Mouse (Mus musculus): ENCODE data around the gene Slc25a12.
A peak's percentile ranks its signal among the peaks of the same experiment; 100 is the strongest.

Slc25a12 gene

DNA sequence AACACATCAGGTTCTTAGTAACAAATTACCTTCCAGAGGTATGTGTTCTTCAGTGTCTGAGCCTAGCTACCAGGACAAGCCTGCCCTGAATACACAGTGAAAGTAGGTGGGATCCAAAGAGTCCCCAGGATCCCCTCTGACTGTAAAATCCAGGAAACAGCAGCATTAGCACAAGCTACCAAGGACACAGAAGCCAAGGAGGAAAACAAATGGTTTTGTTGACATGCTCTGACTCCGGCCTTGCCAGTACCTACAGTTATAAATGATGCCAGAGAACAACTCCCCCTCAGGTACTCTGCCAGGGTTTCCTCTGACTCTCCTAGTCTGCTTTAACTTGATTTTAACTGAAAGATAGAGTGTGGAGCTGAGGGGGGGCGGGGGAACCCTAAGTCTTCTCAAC lies 18.0 kb downstream of the Slc25a12 start:
- DNase-seq: no peak

DNA sequence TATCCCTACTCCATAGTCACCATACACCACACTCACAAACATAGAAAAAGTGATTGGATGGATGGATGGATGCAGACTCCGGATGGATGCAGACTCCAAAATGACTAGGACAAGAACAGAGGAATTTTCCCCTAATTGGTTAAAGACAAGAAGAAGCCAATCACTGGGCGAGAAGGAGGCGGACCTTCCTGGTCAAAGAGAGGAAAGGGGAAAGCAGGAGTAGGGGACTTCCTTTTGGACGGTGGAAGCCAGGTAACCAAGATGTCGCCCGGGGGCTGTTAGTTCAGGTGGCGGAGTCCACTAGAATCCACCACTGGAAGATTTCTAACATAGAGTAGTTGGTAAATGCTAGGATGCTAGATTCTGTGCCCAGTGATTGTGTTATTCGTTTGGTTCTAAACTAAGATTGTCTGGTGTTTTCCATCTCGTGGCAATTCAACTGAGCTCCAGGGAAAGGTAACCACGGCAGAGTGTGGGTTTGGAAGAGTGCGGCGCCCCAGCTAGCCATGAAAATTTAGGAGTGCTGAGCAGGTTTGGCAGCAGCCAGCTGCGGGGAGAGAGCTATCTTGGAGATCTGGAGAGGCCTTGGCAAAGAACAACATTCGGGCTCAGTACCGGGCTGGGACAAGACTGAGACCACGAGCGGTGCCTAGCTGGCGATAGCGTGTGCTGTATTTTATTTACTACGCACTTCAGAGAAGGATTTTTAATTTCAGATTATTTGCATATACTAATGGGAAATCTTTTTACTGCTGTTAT lies 19.6 kb downstream of the Slc25a12 start:
- DNase-seq: no peak

DNA sequence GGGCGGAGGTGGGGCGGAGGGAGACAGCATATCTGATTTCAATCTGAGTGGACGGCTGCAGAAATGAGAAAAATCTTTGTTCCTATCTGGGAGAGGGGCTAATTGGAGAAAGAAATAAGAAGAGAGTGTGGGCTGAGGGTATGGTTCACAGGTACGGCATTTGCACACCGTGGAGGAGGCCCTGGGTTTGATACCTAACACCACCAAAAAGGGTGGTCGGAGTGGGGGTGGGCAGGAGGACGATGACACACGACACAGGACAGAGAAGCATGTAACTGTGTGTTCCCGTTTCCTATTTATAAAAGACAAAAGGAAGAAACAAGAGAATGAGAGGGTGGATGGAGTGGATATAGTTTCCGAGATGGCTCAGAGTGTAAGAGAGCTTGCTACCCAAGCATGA lies 20.4 kb downstream of the Slc25a12 start:
- DNase-seq: no peak

DNA sequence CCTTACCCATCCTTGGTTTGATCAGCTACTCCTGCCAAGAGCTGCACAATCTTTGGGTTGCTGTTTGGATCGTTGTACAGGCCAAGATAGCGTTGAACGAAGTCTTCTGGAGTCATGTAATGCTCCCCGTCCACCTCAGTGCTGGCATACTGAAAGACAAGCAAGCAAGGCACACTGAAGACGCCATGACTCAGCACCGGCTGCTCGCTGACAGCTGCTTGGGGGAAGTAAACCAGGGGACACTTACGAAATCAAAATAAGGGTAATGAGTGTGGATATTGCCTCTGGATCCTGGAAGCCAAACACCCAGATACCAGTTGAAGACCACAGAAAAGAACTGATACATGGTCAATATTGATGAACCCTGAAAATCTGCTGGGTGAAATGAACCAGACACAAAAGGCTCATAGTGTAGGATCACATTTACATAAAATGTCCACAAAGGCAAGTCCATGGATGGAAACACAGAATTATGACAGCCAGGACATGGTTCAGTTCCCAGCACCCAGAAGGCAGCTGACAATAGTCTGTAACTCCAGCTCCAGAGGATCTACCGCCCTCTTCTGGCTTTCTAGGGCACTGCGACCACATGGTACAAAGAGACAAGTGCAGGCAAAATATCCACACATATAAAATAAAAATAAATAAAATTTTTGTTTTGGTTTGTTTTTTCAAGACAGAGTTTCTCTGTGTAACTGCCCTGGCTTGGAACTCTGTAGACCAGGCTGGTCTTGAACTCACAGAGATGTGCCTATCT lies 23.5 kb downstream of the Slc25a12 start:
- no peak for DNase-seq

DNA sequence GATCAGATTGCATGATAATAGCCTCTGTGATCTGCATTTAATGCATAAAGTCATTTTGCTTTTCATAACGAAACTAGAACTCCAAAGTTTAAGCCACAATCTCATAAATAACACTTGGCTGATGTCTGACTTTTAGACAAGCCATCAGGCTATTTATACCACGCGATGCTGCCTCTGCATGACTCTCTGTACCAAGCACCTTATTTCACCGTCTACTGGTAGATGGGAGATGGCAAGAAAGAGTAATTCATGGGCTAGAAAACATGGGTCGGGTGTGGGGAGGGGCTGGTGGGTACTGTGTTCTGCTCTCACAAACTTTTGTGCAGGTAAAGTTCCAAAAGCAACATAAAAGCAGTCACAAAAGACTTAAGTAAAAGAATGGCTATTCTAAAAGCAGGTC lies 27.4 kb downstream of the Slc25a12 start:
- DNase-seq: no peak

DNA sequence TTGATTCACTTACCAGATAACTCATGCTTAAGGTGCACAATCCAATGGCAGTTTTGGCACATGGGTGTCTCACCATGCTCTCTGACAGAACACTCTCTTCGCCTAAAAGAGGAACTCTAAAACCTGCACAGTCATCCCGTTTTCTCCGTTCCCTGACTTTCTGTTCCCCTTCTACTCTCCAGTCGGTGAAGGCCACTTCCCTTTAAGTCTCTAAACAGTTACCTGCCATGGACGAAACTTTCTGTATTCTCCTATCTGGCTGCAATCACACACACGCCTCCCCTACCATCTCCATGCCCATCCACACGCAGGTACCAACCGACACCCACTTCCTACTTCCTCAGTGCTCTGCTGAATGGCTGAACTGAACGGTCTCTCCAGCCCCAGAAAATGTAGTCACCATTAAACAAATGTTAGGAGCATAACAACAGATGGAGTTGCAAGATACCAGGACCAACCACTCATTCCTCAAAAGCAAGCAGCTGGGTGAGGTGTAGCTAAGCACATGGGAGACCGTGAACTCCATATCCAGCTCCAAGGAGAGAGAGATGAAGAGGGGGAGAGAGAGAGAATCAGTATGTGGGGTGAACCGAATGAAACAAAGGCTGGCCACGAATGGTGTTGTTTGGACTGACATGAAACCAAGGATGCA lies 29.3 kb downstream of the Slc25a12 start:
- DNase-seq: no peak

DNA sequence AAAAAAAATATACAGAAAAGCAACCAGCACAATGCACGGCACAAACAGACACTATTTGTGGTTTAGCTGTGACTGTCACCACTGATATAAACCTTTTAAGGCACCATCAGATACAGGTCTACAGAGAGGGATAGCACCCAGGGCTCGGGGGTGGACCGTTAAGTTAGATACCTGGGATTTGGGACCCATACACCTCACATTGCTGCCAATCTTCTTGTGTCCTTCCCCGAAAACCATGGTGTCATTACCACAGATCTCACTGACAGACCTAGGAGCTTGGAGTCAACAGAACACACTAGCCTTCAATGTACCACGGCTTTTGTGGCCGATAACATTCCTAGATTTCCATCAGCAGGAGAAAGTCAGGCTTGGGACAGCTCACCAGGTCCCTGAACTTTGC lies 30.9 kb downstream of the Slc25a12 start:
- DNase-seq: no peak

DNA sequence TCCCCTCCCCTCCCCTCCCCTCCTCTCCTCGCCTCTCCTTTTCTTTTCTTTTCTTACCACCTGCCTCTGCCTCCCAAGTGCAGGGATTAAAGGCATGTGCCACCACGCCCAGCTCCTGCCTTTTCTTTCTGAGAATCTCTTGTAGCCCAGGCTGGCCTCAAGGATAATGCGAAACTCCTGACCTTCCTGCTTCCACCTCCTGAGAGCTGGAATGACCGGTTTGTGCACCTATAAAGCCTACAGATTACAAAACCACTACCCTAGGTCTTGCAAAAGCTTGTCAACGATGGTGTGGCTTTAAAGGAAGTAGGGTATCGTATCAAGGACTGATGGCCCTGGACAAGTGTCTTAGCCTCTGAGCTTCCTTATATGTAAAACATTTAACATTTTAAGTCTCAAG lies 31.3 kb downstream of the Slc25a12 start:
- no peak for DNase-seq

DNA sequence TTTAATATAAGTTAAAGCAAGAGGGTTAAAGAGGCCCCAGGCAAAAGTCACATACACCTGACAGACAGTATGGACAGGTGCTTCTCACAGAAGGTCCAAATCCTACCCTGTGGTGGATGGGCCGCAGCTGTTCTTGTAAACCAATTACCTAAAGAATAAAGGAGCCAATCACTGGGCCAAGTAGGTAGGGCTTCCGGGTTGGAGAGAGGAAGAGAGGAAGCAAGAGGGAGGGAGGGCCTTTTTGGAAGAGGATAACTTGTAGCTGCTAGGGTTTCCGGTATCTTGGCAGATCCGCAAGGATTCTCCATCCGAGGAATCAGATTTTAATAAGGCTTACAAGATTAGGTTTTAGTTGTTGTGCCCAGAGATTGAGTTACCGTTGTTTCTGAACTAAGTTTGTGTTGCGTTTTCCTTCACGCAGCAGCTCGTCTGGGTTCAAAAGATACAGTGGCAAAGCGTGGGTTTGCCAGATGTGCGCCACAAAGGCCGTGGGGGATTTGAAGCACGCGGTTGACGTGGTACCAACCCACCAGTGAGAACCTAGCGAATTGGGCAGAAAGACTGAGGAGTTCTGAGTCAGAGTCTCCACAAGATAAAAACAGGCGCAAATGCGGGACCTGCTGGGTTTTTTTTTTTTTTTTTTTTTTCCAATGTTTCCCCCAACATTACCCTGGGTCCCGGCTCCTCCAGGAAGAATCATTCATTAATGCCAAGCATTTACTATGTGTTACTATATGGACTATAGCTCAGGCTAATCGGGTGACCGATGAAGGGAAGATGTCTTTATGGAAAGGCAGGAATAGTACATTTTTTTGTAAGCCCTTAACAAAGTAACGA lies 33.3 kb downstream of the Slc25a12 start:
- no peak for DNase-seq

DNA sequence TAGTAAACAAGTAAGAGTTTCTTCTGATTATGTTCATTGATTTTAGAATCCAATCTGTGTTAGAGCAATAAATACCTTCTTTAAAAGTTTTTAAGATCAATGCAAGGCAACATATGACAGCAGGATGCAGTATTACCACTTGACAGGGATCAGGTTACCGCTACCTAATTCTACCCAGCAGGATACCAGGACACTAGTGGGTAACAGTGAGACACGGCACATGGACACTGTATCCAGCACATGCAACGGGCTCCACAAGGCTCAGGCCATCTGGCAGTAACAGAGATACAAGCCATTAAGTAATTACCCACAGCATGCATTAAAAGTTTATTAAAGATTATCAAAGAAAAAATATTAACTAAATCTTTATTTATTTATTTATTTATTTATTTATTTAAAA lies 37.8 kb downstream of the Slc25a12 start:
- DNase-seq: no peak

DNA sequence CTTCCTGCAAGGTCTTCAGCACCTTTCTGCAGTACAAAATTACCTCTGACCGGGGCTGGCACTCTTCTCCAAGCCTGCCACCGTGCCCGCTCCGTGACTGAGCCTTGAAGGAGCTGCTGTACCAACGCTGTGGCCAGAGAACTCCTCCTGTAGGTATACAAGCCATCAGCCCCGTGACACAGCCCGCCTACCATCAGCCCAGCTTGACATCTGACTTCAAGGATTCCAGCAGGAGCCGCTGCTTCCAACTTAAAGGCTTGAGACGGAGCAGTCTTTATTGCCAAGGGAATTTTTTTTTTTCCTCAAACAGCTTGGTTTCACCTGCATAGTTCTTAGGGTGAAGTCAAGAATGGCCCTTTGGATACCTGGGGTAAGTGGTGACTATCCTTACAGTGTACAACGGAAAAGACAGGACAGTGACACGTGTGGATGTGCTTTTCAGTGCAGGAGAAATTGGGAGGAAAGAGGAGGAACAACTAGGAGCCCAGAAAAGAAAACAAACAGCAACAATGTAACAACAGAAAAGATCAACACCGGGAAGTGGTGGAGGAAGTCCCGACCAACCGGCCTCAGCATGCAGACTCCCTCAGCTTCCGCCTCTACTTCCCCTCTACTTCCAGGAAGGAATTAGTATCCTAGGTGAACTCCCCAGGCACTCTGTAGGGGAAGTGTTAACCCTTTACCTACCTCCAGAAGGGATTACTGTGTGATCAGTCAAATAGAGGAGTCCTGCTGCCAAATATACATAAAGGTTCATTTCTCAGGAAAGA lies 39.0 kb downstream of the Slc25a12 start:
- no peak for DNase-seq

DNA sequence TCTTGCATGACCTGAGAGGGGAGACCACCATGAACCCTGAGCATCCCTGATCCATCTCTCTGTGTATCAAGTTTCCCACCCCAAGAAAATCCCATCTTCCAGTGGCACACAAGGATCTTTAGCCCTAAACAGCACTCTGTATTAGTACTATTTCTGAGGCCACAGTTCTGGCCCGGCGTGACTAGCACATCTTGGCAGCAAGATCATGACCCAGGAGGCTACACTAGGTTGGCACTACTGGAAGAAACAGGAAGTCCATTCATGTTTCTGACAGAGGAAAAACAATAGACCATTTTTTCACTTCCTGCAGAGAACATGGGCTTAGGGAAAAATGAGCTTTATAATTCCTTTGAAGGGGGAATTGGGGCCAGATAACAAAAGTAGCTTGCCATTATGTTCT lies 39.8 kb downstream of the Slc25a12 start:
- no peak for DNase-seq

DNA sequence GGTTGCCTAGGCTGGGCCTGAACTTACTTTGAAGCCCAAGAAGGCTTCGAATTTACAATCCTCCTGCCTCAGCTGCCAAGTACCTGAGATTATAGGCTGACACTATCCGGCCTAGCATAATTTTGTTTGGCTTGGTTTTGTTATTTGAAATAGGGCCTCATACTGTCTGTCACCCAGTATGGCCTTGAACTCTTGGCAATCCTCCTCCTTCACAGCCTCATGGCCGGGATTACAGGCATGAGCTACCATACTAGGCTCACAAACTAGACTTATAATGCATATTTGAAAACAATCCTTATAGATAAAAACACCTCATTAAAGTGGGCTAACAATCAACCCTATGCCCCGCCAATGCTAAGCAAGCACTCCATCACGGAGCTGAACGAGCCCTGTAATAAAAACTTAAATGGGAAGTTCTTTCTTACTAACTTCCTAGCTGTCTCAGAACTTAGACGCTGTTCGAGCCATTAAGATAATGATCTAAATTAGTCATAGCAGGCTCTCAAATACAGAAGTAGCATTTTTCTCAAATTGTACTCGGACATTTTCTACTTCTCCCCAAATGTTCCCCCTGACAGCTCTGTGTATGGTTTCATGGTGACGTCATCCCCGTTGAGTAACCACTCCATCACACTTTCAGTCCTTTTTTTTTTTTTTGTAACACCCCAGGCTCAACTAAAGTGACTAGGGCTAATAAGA lies 40.6 kb downstream of the Slc25a12 start:
- DNase-seq: no peak

DNA sequence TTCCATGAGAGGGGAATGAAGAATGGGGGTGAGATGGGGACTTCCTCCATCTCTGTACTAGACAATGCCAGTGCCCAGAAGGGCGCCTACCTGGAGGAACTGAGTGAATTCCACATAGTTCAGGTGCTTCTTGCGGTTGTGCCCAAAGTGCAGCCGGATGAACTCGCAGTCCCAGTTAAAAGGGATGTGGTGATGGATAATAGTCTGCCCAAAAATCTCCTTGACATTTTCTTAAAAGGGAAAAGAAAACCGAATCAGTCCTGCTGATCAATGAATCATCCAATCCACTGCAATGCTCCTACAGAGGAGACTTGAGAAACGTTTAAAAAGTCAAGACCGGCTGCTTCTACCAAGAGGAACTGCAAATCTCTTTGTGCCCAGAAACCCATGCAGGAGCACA lies 43.7 kb downstream of the Slc25a12 start:
- no peak for DNase-seq

DNA sequence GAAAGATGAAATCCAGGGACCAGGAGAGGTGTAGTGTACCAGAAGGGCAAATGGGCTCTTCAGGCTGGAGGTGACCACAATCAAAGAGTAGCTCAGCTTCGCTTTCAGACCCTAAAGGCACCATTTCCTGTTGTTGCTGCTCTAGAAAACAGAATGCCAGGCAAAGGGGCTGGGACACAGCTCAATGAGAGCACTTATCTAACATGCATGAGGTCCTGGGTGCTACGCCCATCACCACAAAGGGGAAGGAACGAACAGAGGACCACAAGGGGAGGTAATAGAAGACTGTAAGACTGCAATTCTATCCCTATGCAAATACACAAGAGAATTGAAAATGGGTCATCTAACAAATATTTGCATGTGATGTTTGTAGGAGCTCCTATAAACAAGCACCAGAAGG lies 46.1 kb downstream of the Slc25a12 start:
- no peak for DNase-seq

DNA sequence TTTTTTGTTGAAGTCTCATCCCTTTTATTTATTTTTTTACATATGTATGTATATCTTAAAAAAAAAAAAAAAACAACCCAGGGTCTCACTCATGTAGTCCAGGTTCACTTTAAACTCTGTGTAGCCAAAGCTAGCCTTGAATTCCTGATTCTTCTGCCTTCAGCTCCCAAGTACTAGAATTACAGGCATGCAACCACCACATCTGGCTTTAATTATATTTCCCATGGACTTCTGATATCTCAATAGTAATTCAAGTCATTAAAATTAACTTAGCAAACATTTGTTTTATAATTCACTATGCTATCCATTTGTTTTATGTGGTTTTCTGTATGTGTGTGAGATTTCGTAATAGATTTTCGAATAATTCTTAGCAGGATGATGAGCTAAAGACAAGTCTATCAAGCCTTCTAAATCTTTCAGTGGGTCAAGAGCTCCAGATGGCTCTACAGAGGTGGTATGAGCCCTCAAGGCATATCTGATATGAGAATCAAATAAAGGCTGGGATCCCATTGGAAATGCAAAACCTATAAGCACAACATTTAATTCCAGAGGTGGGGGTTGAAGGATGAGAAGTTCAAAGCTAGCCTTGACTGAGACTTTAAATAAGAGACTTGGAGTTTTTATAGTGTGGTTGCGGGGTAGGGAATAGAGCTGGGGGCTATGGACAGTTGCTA lies 51.3 kb downstream of the Slc25a12 start:
- no peak for DNase-seq

DNA sequence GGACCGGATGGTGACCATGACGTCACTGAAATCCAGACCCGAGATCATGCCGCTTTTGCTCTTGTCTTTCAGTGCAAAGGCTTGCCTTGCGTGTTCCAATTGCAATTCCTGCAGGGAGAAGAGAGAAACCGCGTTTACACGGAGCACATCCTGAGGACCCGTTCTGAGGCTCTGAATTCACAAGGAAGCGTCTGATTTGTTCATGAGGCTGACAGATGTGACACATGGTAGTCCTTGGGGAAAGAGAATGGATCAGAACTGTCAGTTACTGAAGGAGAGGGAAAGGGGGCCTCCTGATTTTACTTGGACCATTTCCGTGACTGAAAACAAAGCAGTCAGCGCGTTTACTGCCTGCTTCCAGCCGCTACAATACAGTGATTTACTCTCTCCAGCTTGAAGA lies 52.5 kb downstream of the Slc25a12 start:
- DNase-seq: no peak

DNA sequence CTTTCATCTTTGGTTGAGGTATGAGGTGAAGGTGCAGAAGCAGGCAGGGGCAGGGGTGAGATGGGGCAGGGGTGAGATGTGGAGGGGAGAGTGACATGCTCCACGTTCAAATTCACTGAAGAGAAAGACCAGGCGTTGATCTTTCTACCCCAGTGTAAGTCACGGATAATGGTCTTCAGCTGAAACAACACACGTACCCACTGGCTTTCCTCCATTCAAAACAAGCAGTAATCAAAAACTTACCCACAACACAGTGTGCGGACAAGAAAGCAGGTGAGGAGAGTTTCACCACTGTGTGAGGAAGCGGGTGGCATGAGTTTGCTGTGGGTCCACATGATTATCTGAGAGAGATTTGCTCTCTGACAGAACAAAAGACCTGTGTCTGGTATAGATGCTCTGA lies 53.5 kb downstream of the Slc25a12 start:
- peak; percentile 51 for DNase-seq

DNA sequence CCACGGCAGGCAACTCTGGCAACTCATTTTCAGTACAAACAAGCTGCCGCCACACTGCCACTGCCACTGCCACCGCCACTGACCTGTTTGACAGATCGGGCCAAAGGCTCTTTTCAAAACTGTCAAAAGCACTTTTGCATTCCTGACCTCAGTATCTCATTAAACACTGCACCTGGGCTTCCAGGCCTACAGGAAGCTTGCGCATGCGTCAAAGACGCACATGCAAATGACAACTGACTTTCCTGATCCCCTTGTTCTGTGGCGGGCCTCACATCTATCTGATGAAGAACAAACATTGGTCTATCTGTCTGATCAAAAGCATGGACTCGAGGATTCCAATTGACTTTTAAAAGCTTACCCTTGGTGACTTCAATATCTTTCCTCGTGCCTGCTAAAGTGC lies 55.5 kb downstream of the Slc25a12 start:
- DNase-seq: no peak

DNA sequence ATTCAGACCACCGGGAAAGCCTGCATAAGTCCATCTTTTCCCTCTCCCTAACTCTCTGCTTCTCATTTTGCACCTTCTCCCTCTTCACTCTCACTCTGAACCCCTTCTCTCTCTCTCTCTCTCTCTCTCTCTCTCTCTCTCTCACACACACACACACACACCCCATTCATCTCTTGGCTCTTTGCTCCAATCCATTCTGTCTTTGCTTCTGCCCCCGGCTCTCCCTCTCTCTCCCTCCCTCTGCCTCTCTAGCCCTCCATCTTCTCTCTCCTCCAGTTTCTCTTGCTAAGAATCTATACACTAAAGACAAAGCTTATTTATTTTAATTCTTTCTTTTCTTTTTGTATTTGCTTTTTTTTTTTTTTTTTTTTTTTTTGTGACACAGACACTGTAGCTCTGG lies 57.8 kb downstream of the Slc25a12 start:
- DNase-seq: no peak

DNA sequence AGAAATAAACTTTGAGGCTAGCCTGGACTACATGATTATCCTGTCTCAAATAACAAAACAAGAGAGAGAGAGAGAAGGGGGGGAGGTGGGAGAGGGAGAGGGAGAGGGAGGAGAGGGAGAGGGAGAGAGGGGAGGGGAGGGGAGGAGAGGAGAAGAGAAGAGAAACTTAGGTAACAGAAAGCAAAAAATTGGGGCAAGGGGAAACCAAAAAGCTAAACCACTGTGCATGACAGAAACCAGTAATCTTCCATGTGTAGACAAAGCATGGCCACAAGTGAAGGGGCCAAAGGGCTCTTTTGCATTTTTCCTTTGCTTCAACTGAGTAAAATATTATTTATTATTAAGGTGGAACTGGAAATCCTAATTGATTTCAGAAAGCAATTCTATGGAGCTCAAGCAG lies 61.2 kb downstream of the Slc25a12 start:
- DNase-seq: no peak

All from embryo, embryonic 11 days (tissue).